Mouse (Mus musculus) CH12.LX (cell line): ENCODE results near the gene Epb41l5. TPM values are rescaled to one million over a fixed set of nuclear protein-coding genes. Genes with fewer than 3 reads are reported as not detected.

Experiments used
- DNase-seq: peaks from one replicate; pipeline ENCODE4 v3.0.0-alpha.2; 2013; ENCODE audit errors: extremely low read depth
- H3K27ac ChIP-seq: 2 replicates; pipeline ENCODE4 v1.5.1; 2012; ENCODE audit warnings: low read depth, mild to moderate bottlenecking, control low read depth, moderate library complexity; ENCODE audit not compliant: insufficient read depth
- H3K27me3 ChIP-seq: replicated peaks from 2 replicates; pipeline ENCODE3; 2012; ENCODE audit warnings: inconsistent platforms
- H3K36me3 ChIP-seq, 2 experiments: replicated peaks in 1 of 2; 2 replicates each; pipeline versions ENCODE3 to v1.6.1; 2012; ENCODE audit warnings: inconsistent platforms in 1 of 2, low read length in 1 of 2, mild to moderate bottlenecking in 1 of 2, mixed read lengths in 1 of 2, moderate library complexity in 1 of 2; ENCODE audit not compliant: control insufficient read depth in 1 of 2, insufficient read depth in 1 of 2
- H3K4me1 ChIP-seq, 2 experiments: 2 replicates each; pipeline ENCODE4 v1.6.1; 2012; ENCODE audit warnings: inconsistent platforms in 1 of 2, moderate library complexity in 1 of 2; ENCODE audit not compliant: insufficient read depth in 2 of 2, control insufficient read depth in 1 of 2
- H3K4me2 ChIP-seq: 2 replicates; pipeline ENCODE4 v1.6.1; 2012; ENCODE audit warnings: low read depth, mild to moderate bottlenecking, control low read depth; ENCODE audit not compliant: poor library complexity, insufficient read depth, severe bottlenecking
- H3K4me3 ChIP-seq, 3 experiments: fragments of 150-350 bp in 1 of 3; sonication (generic) in 1 of 3; replicated peaks in 1 of 3; 2 replicates each; pipeline versions ENCODE3 to v1.5.1; 2011 to 2012; ENCODE audit warnings: low read depth in 2 of 3, low read length in 2 of 3, mild to moderate bottlenecking in 2 of 3, moderate library complexity in 2 of 3, control low read depth in 1 of 3, improper control_type of control experiment in 1 of 3, inconsistent platforms in 1 of 3, mixed read lengths in 1 of 3; ENCODE audit not compliant: poor library complexity in 1 of 3
- H3K79me2 ChIP-seq: replicated peaks from 2 replicates; pipeline ENCODE4 v1.6.1; 2012; ENCODE audit warnings: mild to moderate bottlenecking, moderate library complexity; ENCODE audit not compliant: control insufficient read depth, poor library complexity, insufficient read depth, severe bottlenecking; ENCODE audit errors: extremely low read depth
- H3K9ac ChIP-seq: 2 replicates; pipeline ENCODE4 v1.6.1; 2012; ENCODE audit warnings: low read depth, mild to moderate bottlenecking, control low read depth, moderate library complexity; ENCODE audit not compliant: insufficient read depth
- H3K9me3 ChIP-seq: replicated peaks from 2 replicates; pipeline ENCODE3; 2012; ENCODE audit warnings: low read length, inconsistent platforms, mixed read lengths
- BHLHE40 ChIP-seq: IDR thresholded peaks from 2 replicates; pipeline ENCODE4 v1.6.1; 2011; ENCODE audit warnings: mild to moderate bottlenecking, low read depth, low read length, improper control_type of control experiment
- CHD1 ChIP-seq: IDR thresholded peaks from 2 replicates; pipeline ENCODE4 v1.6.1; 2012; ENCODE audit warnings: low read depth, low read length, improper control_type of control experiment, inconsistent platforms
- CHD2 ChIP-seq: IDR thresholded peaks from 2 replicates; pipeline ENCODE4 v1.6.1; 2011; ENCODE audit warnings: low read length, improper control_type of control experiment
- E2F4 ChIP-seq: IDR thresholded peaks from 2 replicates; pipeline ENCODE4 v1.6.1; 2011; ENCODE audit warnings: low read depth, low read length, improper control_type of control experiment; ENCODE audit not compliant: insufficient replicate concordance
- ELF1 ChIP-seq: IDR thresholded peaks from 2 replicates; pipeline ENCODE4 v1.6.1; 2014; ENCODE audit warnings: low read depth, mild to moderate bottlenecking, inconsistent platforms, low read length, improper control_type of control experiment
- IRF4 ChIP-seq: IDR thresholded peaks from 2 replicates; pipeline ENCODE4 v1.6.1; 2014; ENCODE audit warnings: low read depth, mild to moderate bottlenecking, inconsistent platforms, low read length, improper control_type of control experiment
- JUN ChIP-seq: IDR thresholded peaks from 2 replicates; pipeline ENCODE4 v1.6.1; 2011; ENCODE audit warnings: low read depth, mild to moderate bottlenecking, low read length, improper control_type of control experiment, moderate library complexity; ENCODE audit not compliant: insufficient read depth
- JUND ChIP-seq: conservative IDR thresholded peaks from 2 replicates; pipeline ENCODE4 v1.6.1; 2011; ENCODE audit warnings: low read depth, low read length, improper control_type of control experiment
- KAT2A ChIP-seq: IDR thresholded peaks from 2 replicates; pipeline ENCODE4 v1.6.1; 2012; ENCODE audit warnings: low read length, improper control_type of control experiment, inconsistent platforms; ENCODE audit not compliant: insufficient replicate concordance
- MAFK ChIP-seq: IDR thresholded peaks from 2 replicates; pipeline ENCODE4 v1.6.1; 2011; ENCODE audit warnings: low read length, improper control_type of control experiment; ENCODE audit not compliant: insufficient replicate concordance
- NELFE ChIP-seq: IDR thresholded peaks from 2 replicates; pipeline ENCODE4 v1.6.1; 2011; ENCODE audit warnings: low read depth, low read length, improper control_type of control experiment
- POLR2A ChIP-seq: IDR thresholded peaks from 2 replicates; pipeline ENCODE4 v1.6.1; 2011; ENCODE audit warnings: low read depth, mild to moderate bottlenecking, improper control_type of control experiment, low read length
- POLR2AphosphoS2 ChIP-seq: IDR thresholded peaks from 2 replicates; pipeline ENCODE4 v1.6.1; 2011; ENCODE audit warnings: low read depth, low read length, improper control_type of control experiment
- RAD21 ChIP-seq: IDR thresholded peaks from 2 replicates; pipeline ENCODE4 v1.6.1; 2011; ENCODE audit warnings: low read depth, mild to moderate bottlenecking, low read length, improper control_type of control experiment, moderate library complexity
- RCOR1 ChIP-seq: conservative IDR thresholded peaks from 2 replicates; pipeline ENCODE4 v1.6.1; 2012; ENCODE audit warnings: low read depth, mild to moderate bottlenecking, inconsistent platforms, low read length, improper control_type of control experiment
- SMC3 ChIP-seq: IDR thresholded peaks from 2 replicates; pipeline ENCODE4 v1.6.1; 2011; ENCODE audit warnings: low read depth, low read length, improper control_type of control experiment
- TBP ChIP-seq: conservative IDR thresholded peaks from 2 replicates; pipeline ENCODE4 v1.6.1; 2011; ENCODE audit warnings: low read depth, low read length, improper control_type of control experiment
- TCF12 ChIP-seq: IDR thresholded peaks from 2 replicates; pipeline ENCODE4 v1.6.1; 2014; ENCODE audit warnings: low read depth, mild to moderate bottlenecking, inconsistent platforms, low read length, improper control_type of control experiment
- USF2 ChIP-seq: conservative IDR thresholded peaks from 2 replicates; pipeline ENCODE4 v1.6.1; 2011; ENCODE audit warnings: low read depth, low read length, improper control_type of control experiment
- ZC3H11A ChIP-seq: IDR thresholded peaks from 2 replicates; pipeline ENCODE4 v1.6.1; 2012; ENCODE audit warnings: low read depth, mild to moderate bottlenecking, inconsistent platforms, low read length, improper control_type of control experiment
- ZMIZ1 ChIP-seq: IDR thresholded peaks from 2 replicates; pipeline ENCODE4 v1.6.1; 2012; ENCODE audit warnings: low read depth, mild to moderate bottlenecking, inconsistent platforms, low read length, improper control_type of control experiment
- dilution Hi-C: fragments of 300-500 bp; cut with MboI; formaldehyde crosslinking; loops from 2 replicates; pipeline ENCODE4 v1.14.3; 2020; ENCODE audit warnings: low sequenced_read_pairs; ENCODE audit not compliant: extremely low pct_unique_long_range_greater_than_20kb, extremely low pct_ligation_motif_present
- in situ Hi-C: fragments of 300-500 bp; cut with MboI; formaldehyde crosslinking; loops from 3 replicates; pipeline ENCODE4 v1.14.3; 2019; ENCODE audit warnings: low sequenced_read_pairs, low pct_ligation_motif_present, low pct_unique_long_range_greater_than_20kb, mixed read lengths
- polyA plus RNA-seq: library from polyadenylated mRNA; unstranded; fragments of >175 nt; gene quantifications from 2 replicates; pipeline ENCODE4 v1.2.1, GENCODE M21; 2012; ENCODE audit warnings: low read depth; ENCODE audit not compliant: insufficient read length
- total RNA-seq, 2 experiments: library from RNA; depleted of rRNA; stranded (reverse); fragments of 300-350 nt in 1 of 2; fragments of >200 nt in 1 of 2; gene quantifications; 2 replicates each; pipeline ENCODE4 v1.2.3; 2012 to 2014

Gene Epb41l5
- total and polyA plus RNA-seq, 3 experiments, result 3.8 to 4.5 (median 4.3) TPM

- H3K4me2 ChIP-seq, result no peak overlapping the region
- H3K36me3 ChIP-seq, result peaks cover 0 to 19% of the 10 kb centered on the region in 2 experiments
- peaks cover 6 to 31% of the 10 kb centered on the region in 2 experiments; a peak in 3 of 4 replicates for H3K4me1 ChIP-seq
- in situ Hi-C loops, result no loop called here
- peak overlapping the region in 1 of 3 experiments; percentile 16 for H3K4me3 ChIP-seq
- peaks cover 16% of the 10 kb centered on the region for H3K27me3 ChIP-seq
- H3K27ac ChIP-seq, result no peak overlapping the region
- TF ChIP-seq KAT2A (no peak), ZC3H11A (no peak), CHD2 (no peak), TBP (no peak), POLR2A (no peak), POLR2AphosphoS2 (no peak), ZMIZ1 (no peak), MAFK (no peak), BHLHE40 (no peak), ELF1 (no peak), RAD21 (no peak), JUND (no peak), RCOR1 (no peak), CHD1 (no peak), IRF4 (no peak), SMC3 (no peak), TCF12 (no peak), NELFE (no peak), JUN (no peak)
- DNase-seq, result no peak
- dilution Hi-C loops, result no loop called here
- no peaks in the 10 kb centered on the region for H3K79me2 ChIP-seq
- peaks cover 4% of the 10 kb centered on the region for H3K9me3 ChIP-seq
- H3K9ac ChIP-seq, result no peak overlapping the region
These were observed 145.6 kb downstream of the Epb41l5 start for GRCm38 (mm10) chr1:119503181-119503580.

GRCm38 (mm10) chr1:119502729-119503128 lies 146.1 kb downstream of the Epb41l5 start:
- Histone ChIP-seq H3K27ac (no peak overlapping the region), H3K4me2 (no peak overlapping the region), H3K9ac (no peak overlapping the region), H3K4me1 (peaks cover 6 to 32% of the 10 kb centered on the region in 2 experiments; a peak in 3 of 4 replicates), H3K27me3 (peaks cover 16% of the 10 kb centered on the region), H3K4me3 (no peak overlapping the region), H3K9me3 (peaks cover 4% of the 10 kb centered on the region), H3K36me3 (peaks cover 0 to 21% of the 10 kb centered on the region in 2 experiments), H3K79me2 (no peaks in the 10 kb centered on the region)
- dilution Hi-C loops, result no loop called here
- DNase-seq, result no peak
- no peak for TF ChIP-seq E2F4
- TF ChIP-seq USF2, result no peak
- in situ Hi-C loops, result no loop called here
